Mouse (Mus musculus): ENCODE measurements at regions not wholly inside any gene's neighbourhood (a gene's known extent, or its start where the extent isn't known, plus 50 kb on each side); places are given as distances from the start of the nearest gene placed in this dataset.

GRCm38 (mm10) chr13:28583617-28584016, 326.3 kb downstream of the Gm11361 start:
- no peak for DNase-seq (ENCODE audit: low read depth, low spot score)

GRCm38 (mm10) chr13:28575202-28575851, 318.0 kb downstream of the Gm11361 start:
- DNase-seq (ENCODE audit: low read depth, low spot score), result no peak

DNA sequence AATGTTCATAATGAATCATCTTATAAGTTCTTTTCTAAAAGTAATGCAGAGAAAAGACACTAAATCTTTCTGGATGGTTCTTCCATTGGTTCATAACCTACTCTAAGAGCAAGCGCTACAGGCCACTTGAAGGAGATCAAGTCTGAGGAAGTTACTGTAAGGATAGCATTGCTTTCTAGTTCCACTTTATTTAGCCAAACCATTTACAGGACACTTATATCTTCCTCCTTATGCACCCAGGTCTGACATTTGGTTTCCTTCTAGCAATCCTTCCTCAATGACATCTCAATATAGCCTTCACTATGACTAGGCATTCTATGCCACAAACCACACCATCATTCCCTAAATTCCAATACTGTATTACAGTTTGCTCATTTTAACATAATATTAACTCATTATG, 316.0 kb downstream of the Gm11361 start:
- DNase-seq (ENCODE audit: low read depth, low spot score), result no peak

DNA sequence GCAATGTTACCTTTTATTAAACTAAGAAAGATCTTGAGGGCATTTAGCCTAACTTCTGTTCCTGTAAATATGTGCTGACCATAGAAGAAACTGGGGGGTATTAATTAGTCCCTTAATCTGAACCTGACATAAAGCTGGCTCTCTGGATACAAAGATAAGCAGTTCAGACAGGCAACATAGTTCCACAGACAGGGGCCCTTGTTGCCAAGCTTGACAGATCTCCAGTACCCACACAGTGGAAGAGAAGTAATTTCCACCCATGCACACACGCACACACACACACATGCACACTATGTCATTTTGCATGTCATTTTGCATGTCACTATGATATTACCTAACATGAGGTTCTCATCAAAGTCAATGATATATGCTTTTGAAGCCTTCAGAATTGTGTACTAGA, 315.1 kb downstream of the Gm11361 start:
- DNase-seq (ENCODE audit: low read depth, low spot score), result no peak

DNA sequence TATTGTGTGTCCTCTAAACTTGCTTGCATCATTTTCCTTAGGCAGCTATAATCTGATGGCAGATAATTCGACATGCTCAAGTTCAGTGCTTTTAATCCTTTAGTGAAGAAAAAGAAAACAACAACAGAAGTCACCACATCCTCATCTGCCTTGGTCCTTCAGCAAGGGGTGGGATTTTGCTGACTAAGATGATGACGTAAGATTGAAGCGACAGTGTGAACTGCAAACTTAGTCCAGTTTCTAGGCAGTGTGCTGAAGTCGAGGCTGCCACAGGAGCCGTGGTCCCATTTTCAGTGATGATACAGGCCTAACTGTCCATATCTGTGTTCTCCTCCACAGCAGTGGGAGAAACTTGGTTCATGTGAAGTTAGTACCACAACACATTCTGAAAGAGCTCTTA, 314.4 kb downstream of the Gm11361 start:
- DNase-seq (ENCODE audit: low read depth, low spot score), result no peak

- no peak for DNase-seq (ENCODE audit: low read depth, low spot score)
Observed at GRCm38 (mm10) chr13:28563585-28563984, 306.3 kb downstream of the Gm11361 start.

- DNase-seq (ENCODE audit: low read depth, low spot score), result no peak
Observed at GRCm38 (mm10) chr13:28560081-28560480, 302.8 kb downstream of the Gm11361 start.

DNA sequence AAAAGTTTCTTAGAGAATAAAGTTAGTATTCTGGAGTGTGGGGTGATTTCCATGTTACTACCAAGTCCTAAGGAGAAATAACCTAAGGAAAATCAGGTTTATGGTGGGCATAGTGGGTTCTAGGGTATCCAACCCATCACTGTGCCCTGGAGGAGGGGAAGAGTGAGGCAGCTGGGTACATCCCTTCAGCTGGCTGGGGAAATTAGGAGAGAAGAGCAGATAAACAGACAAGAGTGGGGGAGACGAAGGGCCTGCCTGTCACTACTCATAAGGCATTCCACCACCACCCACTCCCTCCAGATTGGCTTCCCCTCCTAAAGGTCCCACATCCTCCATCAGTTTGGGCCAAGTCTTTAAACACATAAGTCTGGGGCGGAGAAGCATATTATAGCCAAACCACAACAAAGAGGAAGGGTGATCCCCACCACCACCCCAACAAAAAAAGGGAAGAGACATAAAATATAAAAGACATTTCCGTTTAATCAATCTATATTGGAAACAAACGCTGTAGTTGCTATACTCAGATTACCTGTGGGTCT, 299.8 kb downstream of the Gm11361 start:
- peak; percentile 27 for DNase-seq (ENCODE audit: low read depth, low spot score)

DNA sequence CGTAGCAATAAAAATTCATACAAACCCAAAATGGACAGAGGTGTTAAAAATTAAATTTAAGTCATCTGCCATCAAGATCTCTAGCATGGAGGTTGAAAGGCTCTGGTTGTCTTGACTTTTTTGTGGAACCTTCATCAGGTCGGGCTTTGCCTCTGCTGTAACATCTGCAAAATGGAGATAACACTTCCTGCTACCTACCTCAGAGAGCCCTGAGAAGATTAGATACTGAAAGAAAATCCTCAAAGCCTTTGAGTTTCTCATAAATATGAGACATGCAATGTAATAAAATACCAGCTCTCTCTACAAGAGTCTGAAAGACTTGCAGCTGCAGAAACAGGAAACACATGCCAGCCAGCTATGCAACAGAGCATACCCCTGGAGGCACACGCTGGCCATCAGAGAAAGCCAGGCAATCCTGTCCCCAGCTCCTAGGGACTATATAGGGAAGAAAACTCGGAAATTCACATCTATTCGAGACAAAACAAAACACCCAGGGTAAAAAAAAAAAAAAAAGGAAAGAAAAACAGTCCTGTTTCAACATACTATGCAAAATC, 299.1 kb downstream of the Gm11361 start:
- peak; percentile 15 for DNase-seq (ENCODE audit: low read depth, low spot score)

DNA sequence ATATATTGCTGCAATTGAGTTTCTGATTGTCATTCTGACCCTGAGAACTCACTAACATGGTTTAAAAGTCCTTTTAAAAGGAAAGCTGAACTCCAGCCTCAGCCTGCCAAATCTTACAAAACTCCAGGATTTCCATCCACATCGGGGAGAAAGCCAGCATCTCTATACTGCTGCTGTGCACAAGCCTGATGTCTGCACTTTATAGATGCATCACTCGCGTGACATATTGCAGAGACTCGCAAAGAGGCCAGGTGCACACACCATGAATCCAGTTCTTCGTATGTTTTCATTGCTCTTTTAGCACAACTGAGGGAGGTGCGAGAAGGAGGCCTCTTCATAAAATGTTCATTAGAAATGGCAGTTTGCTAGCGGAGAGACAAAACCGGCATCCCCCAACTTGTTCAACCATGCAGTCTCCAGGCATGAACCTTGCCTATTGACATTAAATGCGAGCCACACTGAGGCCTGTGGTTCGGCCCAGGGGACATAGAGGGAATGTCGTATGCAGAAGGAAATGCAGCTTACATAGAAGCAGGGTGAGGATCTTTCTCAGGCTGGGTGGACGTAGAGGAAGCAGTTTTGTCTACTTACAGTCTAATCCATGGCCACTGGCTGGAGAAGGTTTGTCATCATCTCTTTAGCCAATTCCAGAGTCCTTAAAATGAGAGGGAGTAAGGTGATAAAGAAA, 297.0 kb downstream of the Gm11361 start:
- no peak for DNase-seq (ENCODE audit: low read depth, low spot score)

GRCm38 (mm10) chr13:28552974-28553750, 295.8 kb downstream of the Gm11361 start:
- DNase-seq (ENCODE audit: low read depth, low spot score), result no peak

DNA sequence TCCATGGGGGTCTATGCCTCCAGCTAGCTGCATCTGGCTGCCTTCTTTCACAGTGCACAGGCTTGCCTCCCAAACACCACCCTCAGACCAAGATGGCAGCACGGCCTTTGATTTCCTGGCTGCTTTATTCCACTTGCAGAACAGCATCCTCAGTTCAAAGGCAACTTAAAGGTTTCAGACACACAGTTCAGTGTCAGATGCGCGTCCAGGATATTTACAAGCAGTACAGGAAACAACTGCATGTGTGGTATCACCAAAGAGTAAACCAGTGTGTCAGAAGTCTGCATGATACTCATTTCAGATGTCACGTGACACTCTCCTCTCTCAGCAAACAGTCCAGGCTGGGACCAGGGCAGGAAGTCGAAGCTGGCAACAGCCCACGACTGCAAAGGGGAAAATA, 294.2 kb downstream of the Gm11361 start:
- peak; percentile 88 for DNase-seq (ENCODE audit: low read depth, low spot score)

- DNase-seq (ENCODE audit: low read depth, low spot score), result no peak
Observed at GRCm38 (mm10) chr13:28545797-28546196, 288.5 kb downstream of the Gm11361 start.

DNA sequence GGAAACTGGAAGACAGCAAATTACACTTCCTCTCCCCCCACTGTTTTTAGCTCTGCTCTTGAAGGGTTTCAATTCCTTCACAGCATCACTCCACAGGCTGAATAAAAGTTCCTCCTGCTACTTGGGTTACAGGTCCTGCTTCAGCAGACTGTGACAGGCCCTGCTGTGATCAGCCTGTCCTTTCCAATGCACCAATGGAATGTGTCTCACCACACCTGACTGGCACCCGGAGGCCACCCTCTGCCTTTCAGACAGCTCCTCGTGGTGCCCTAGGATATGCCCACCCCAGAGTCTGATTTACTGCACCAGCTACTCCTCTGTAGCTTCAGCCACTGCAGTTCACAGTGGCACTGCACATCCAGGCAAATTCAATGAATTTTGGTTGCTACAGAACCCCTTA, 288.0 kb downstream of the Gm11361 start:
- no peak for DNase-seq (ENCODE audit: low read depth, low spot score)

DNA sequence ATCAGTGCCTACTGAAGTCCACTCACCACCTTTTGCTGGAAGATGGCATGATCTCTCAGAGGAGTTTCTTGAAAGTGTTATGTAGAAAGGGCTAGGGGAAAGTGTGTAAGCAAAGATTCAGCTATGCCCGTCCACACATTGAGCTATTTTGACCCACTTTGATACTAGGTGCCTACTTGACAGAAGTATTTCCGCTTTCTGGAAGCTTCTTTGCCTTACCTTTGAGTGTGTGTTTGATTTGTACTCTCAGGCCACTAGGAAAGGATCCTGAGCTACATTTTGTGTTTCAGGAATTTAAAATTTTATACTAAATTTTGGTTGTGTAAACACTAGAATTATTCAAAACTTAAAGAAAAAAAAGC, 287.5 kb downstream of the Gm11361 start:
- DNase-seq (ENCODE audit: low read depth, low spot score), result no peak

DNA sequence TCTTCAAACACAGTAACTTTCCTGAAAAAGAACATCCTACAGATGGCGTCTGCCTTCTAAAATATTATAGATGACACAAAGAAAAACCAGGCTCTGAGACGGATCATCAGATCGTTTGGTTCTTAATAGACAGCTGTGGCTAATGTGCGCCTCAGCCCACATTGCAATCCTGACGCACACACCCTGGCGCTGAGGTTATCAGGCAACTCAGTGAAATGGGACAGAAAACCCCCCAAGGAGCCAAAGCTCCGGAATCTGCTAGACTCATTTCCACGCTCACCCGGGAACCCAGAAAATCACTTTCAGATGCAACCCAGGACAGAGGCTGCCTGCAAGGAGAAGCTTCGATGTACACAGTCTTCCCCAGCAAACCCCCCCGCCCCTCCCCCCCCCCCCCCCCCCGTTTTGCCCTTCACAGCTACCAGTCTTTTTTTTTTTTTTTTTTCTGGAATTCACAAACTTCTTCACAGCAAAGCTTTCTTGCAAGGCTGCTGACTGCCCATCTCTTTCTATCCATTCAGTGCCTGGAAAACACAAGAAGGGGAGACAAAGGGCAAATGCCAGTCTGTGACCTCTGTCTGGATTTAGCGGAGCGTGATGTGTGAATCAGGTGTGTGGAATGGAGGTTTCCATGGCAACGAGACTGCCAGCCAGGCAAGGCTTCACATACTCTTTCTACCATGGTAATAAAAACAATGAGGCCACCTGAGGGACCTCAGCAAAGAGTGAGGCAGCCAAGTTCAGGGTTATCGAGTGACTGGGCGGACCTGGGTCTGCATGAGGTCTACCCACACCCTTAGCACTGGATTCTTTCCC, 286.9 kb downstream of the Gm11361 start:
- no peak for DNase-seq (ENCODE audit: low read depth, low spot score)

- no peak for DNase-seq (ENCODE audit: low read depth, low spot score)
Observed at GRCm38 (mm10) chr13:28541607-28542006, 284.3 kb downstream of the Gm11361 start.

GRCm38 (mm10) chr13:28533080-28533479, 275.8 kb downstream of the Gm11361 start:
- no peak for DNase-seq (ENCODE audit: low read depth, low spot score)

GRCm38 (mm10) chr13:28532278-28532677, 274.9 kb downstream of the Gm11361 start:
- DNase-seq (ENCODE audit: low read depth, low spot score), result no peak

DNA sequence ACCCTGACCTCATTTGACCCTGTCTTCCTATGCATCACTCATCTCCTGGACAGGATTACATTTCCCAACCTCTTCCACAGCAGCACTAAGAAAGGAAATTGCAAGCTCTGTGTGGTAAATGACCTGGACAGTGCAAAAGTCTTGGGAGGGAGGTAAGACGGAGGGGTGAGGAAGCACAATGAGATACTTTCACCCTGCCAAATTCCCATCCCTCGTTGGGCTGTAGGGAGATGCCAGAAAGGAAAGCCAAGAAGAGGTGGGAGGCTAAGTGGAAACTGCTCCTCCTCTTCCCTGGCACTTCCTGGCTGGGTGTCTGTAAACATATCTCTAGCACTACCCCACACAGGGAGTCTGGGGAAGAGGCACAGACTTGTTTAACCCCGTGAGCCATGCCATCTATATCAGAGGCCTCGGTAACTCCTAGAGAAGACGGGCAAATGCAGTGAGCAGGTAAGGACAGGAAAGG, 274.2 kb downstream of the Gm11361 start:
- DNase-seq (ENCODE audit: low read depth, low spot score), result no peak

GRCm38 (mm10) chr13:28530947-28531346, 273.6 kb downstream of the Gm11361 start:
- DNase-seq (ENCODE audit: low read depth, low spot score), result no peak

All from CD4-positive helper T cell, adult 2 months (primary cell).